Mouse (Mus musculus) G1E (cell line): ENCODE results near the gene Asb7. TPM values are rescaled to one million over a fixed set of nuclear protein-coding genes. Genes with fewer than 3 reads are reported as not detected.

Source experiments
- ATAC-seq: 2 replicates; pipeline ENCODE4 v1.8.0; 2016; ENCODE audit warnings: mild to moderate bottlenecking; ENCODE audit not compliant: insufficient number of reproducible peaks, poor library complexity, low FRiP score, severe bottlenecking; ENCODE audit errors: extremely low read depth
- DNase-seq: peaks from one replicate; pipeline ENCODE4 v3.0.0; 2012; ENCODE audit warnings: low spot score
- H3K27me3 ChIP-seq: 2 replicates; pipeline ENCODE4 v1.6.1; 2012; ENCODE audit warnings: mild to moderate bottlenecking, low read length, inconsistent platforms; ENCODE audit not compliant: insufficient read depth
- H3K36me3 ChIP-seq: replicated peaks from 2 replicates; pipeline ENCODE3; 2012; ENCODE audit warnings: mild to moderate bottlenecking, inconsistent platforms
- H3K4me1 ChIP-seq: 2 replicates; pipeline ENCODE4 v1.6.1; 2012; ENCODE audit warnings: low read depth, low read length, inconsistent platforms, mixed read lengths; ENCODE audit not compliant: insufficient read depth
- H3K4me3 ChIP-seq: 2 replicates; pipeline ENCODE4 v1.5.1; 2012; ENCODE audit warnings: low read depth, mild to moderate bottlenecking, inconsistent platforms, low read length, moderate library complexity, mixed read lengths
- H3K9me3 ChIP-seq: replicated peaks from 2 replicates; pipeline ENCODE4 v1.6.1; 2012; ENCODE audit warnings: inconsistent platforms
- CTCF ChIP-seq: IDR thresholded peaks from 2 replicates; pipeline ENCODE4 v1.5.1; 2012; ENCODE audit warnings: low read depth, low read length, inconsistent platforms, mixed read lengths
- GATA1 ChIP-seq: IDR thresholded peaks from 2 replicates; pipeline ENCODE4 v1.6.1; 2012; ENCODE audit warnings: borderline replicate concordance, low read length, inconsistent platforms, mixed read lengths
- GATA2 ChIP-seq: IDR thresholded peaks from 2 replicates; pipeline ENCODE4 v1.6.1; 2012; ENCODE audit warnings: low read depth, low read length, inconsistent platforms, borderline replicate concordance
- POLR2AphosphoS5 ChIP-seq: IDR thresholded peaks from 2 replicates; pipeline ENCODE4 v1.6.1; 2012; ENCODE audit warnings: low read depth, low read length, inconsistent platforms; ENCODE audit not compliant: insufficient replicate concordance
- TAL1 ChIP-seq: conservative IDR thresholded peaks from 2 replicates; pipeline ENCODE4 v1.6.1; 2012; ENCODE audit warnings: low read depth, low read length, inconsistent platforms, mixed read lengths
- polyA plus RNA-seq: library from polyadenylated mRNA; stranded (reverse); fragments of >175 nt; gene quantifications from 2 replicates; pipeline ENCODE4 v1.2.3, GENCODE M21; 2012
- total RNA-seq, 2 experiments: library from RNA; stranded (forward) in 1 of 2; stranded (reverse) in 1 of 2; fragments of 200-1000 nt in 1 of 2; fragments of >200 nt in 1 of 2; fragmentation: Nextera tagmentation in 1 of 2; gene quantifications; 2 replicates each; pipeline ENCODE4 v1.2.3; 2014 to 2017

Asb7 gene
- total and polyA plus RNA-seq, 3 experiments = 15.6 to 36.1 (median 34.5) TPM

GRCm38 (mm10) chr7:66601846-66602245, 87.5 kb downstream of the Asb7 start:
- Histone ChIP-seq H3K4me3 (no peak overlapping the region), H3K4me1 (no peaks in the 10 kb centered on the region), H3K27me3 (no peaks in the 10 kb centered on the region), H3K36me3 (no peaks in the 10 kb centered on the region), H3K9me3 (no peaks in the 10 kb centered on the region)
- DNase-seq (no peak), ATAC-seq (no peak)
- no peak for TF ChIP-seq CTCF

- Histone ChIP-seq H3K36me3 (no peaks in the 10 kb centered on the region), H3K9me3 (no peaks in the 10 kb centered on the region), H3K4me1 (no peaks in the 10 kb centered on the region), H3K4me3 (no peak overlapping the region), H3K27me3 (peaks cover 3% of the 10 kb centered on the region; the same call in 1 of the 2 replicates)
- no peak for TF ChIP-seq POLR2AphosphoS5
- DNase-seq (no peak), ATAC-seq (no peak)
Observed at GRCm38 (mm10) chr7:66600622-66601610, 88.5 kb downstream of the Asb7 start.

- DNase-seq = no peak
- ATAC-seq = no peak
Observed at GRCm38 (mm10) chr7:66600126-66600525, 89.3 kb downstream of the Asb7 start.

GRCm38 (mm10) chr7:66597900-66598299, 91.5 kb downstream of the Asb7 start:
- Histone ChIP-seq H3K27me3 (peaks cover 10% of the 10 kb centered on the region), H3K36me3 (no peaks in the 10 kb centered on the region), H3K9me3 (no peaks in the 10 kb centered on the region), H3K4me3 (no peak overlapping the region), H3K4me1 (no peaks in the 10 kb centered on the region)
- TF ChIP-seq POLR2AphosphoS5 (no peak), TAL1 (no peak), GATA1 (no peak), GATA2 (no peak), CTCF (no peak)
- no peak for ATAC-seq
- DNase-seq = no peak

More at GRCm38 (mm10) chr7:66600126-66600525, 89.3 kb downstream of the Asb7 start:
- no peaks in the 10 kb centered on the region for H3K4me1 ChIP-seq
- peaks cover 8% of the 10 kb centered on the region for H3K27me3 ChIP-seq
- TF ChIP-seq GATA2 (no peak), CTCF (no peak), POLR2AphosphoS5 (no peak), GATA1 (no peak), TAL1 (no peak)
- H3K4me3 ChIP-seq = no peak overlapping the region
- no peaks in the 10 kb centered on the region for H3K9me3 ChIP-seq
- H3K36me3 ChIP-seq = no peaks in the 10 kb centered on the region

Other genes starting within 250 kb of the Asb7 start
- gene Lins1, start 293 bp upstream of the Asb7 start, total RNA-seq (2014; fragmentation: Nextera tagmentation) = 21.3 and 23.5 TPM in 2 replicates
- 10.3 and 12.1 TPM in 2 replicates for gene Lins1, start 293 bp upstream of the Asb7 start, total RNA-seq (2017)
- gene Lins1, start 293 bp upstream of the Asb7 start, polyA plus RNA-seq = 2.1 and 3.7 TPM in 2 replicates
- gene Cers3, start 53.9 kb upstream of the Asb7 start, total RNA-seq (2014; fragmentation: Nextera tagmentation) = not detected in 2 replicates
- 0.11 and 0.12 TPM in 2 replicates for gene Cers3, start 53.9 kb upstream of the Asb7 start, total RNA-seq (2017)
- 0.01 and 0.03 TPM in 2 replicates for gene Cers3, start 53.9 kb upstream of the Asb7 start, polyA plus RNA-seq
- not detected in 2 replicates for gene Adamts17, start 150.1 kb upstream of the Asb7 start, total RNA-seq (2014; fragmentation: Nextera tagmentation)
- gene Adamts17, start 150.1 kb upstream of the Asb7 start, total RNA-seq (2017) = under 0.01 and 0.17 TPM in 2 replicates
- not detected in 2 replicates for gene Adamts17, start 150.1 kb upstream of the Asb7 start, polyA plus RNA-seq